Mouse (Mus musculus) midbrain, embryonic 16.5 days (tissue): ENCODE results near the gene Dync2li1. TPM values are rescaled to one million over a fixed set of nuclear protein-coding genes. Genes with fewer than 3 reads are reported as not detected.

Source experiments
- ATAC-seq: fragments of 200-750 bp; cut with Nextera tagmentation; 2 replicates; pipeline ENCODE4 v1.8.0; 2017; ENCODE audit warnings: moderate TSS enrichment
- H3K27ac ChIP-seq: fragments of 300-500 bp; sonication (generic); 2 replicates; pipeline ENCODE4 v1.5.1; 2014; ENCODE audit warnings: mild to moderate bottlenecking, low read length, mixed read lengths
- H3K27me3 ChIP-seq: fragments of 300-500 bp; sonication (generic); 2 replicates; pipeline ENCODE4 v1.6.1; 2014; ENCODE audit warnings: low read depth, low read length, mixed read lengths; ENCODE audit not compliant: control insufficient read depth, insufficient read depth
- H3K36me3 ChIP-seq: fragments of 300-500 bp; sonication (generic); 2 replicates; pipeline ENCODE4 v1.6.1; 2014; ENCODE audit warnings: mild to moderate bottlenecking, low read length, moderate library complexity, mixed read lengths; ENCODE audit not compliant: control insufficient read depth, insufficient read depth
- H3K4me1 ChIP-seq: fragments of 300-500 bp; sonication (generic); 2 replicates; pipeline ENCODE4 v1.6.1; 2014; ENCODE audit warnings: mild to moderate bottlenecking, low read length, mixed read lengths; ENCODE audit not compliant: control insufficient read depth, insufficient read depth
- H3K4me2 ChIP-seq: fragments of 300-500 bp; sonication (generic); 2 replicates; pipeline ENCODE4 v1.6.1; 2014; ENCODE audit warnings: mild to moderate bottlenecking, low read length, mixed read lengths
- H3K4me3 ChIP-seq: fragments of 300-500 bp; sonication (generic); 2 replicates; pipeline ENCODE4 v1.5.1; 2014; ENCODE audit warnings: low read depth, mild to moderate bottlenecking, low read length, moderate library complexity, mixed read lengths
- H3K9ac ChIP-seq: fragments of 300-500 bp; sonication (generic); 2 replicates; pipeline ENCODE4 v1.6.1; 2014; ENCODE audit warnings: low read depth, low read length, mixed read lengths
- H3K9me3 ChIP-seq: fragments of 300-500 bp; sonication (generic); replicated peaks from 2 replicates; pipeline ENCODE4 v1.6.1; 2014; ENCODE audit warnings: mild to moderate bottlenecking, low read length, mixed read lengths; ENCODE audit not compliant: control insufficient read depth, poor library complexity, severe bottlenecking
- WGBS: fragments of 180-500 bp; shearing (Covaris S2); extraction: QIAGEN DNeasy Blood & Tissue Kit; methylation state at CpG from one replicate; pipeline ENCODE4 v1.1.7; 2014; 5-methylcytosine and 5-hydroxymethylcytosine counted together
- polyA plus RNA-seq: library from polyadenylated mRNA; unstranded; fragments of >200 nt; fragmentation: Nextera tagmentation; extraction: Ambion mirVana; gene quantifications from 2 replicates; pipeline ENCODE4 v1.2.1, GENCODE M21; 2015

Gene Dync2li1
- polyA plus RNA-seq = 38.8 and 40.6 TPM in 2 replicates

DNA sequence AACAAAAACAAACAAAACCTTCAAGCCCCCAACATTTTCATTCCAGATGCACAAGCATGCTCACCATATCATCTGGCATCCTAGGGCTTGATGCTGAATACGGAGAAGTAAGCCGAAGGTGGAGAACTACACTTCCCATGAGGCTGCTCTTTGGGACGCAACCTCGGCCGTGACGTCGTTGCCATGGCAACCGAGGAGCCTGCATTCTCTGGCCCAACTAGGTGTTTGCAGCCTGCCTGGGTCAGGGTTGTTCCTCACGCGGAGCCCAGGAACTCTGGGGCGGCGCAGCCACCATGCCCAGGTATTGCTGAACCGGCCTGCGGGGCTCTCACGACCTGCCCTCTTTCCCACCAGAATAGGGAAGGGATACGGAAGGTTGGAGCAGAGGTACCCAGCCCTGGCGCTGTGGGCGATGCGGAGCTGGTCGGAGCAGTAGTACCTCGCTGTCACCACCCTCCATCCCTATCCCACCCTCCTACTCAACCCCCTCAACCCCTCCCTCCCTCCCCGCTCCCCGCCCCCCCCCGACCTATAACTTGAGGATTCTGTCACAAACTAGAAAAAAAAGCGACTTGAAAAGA lies at the start of gene Dync2li1:
Gene Dync2li1, plus strand, starts transcription at position 221 of the 581 bp plus-strand sequence.
- under 1% methylated on average over 23 of the region's 25 CpGs for WGBS
- H3K27me3 ChIP-seq = no peaks in the 10 kb centered on the region
- H3K4me1 ChIP-seq = peaks cover 3% of the 10 kb centered on the region; the same call in 1 of the 2 replicates
- H3K4me2 ChIP-seq = peak within 1 kb of the TSS; percentile 68
- peak; percentile 99 for ATAC-seq
- peak within 1 kb of the TSS; percentile 72 for H3K4me3 ChIP-seq
- peak within 1 kb of the TSS; percentile 86 for H3K27ac ChIP-seq
- H3K36me3 ChIP-seq = no peaks in the 10 kb centered on the region
- peak within 1 kb of the TSS; percentile 77 for H3K9ac ChIP-seq
- no peaks in the 10 kb centered on the region for H3K9me3 ChIP-seq

- 84% methylated on average over 16 of the region's 16 CpGs for WGBS
- Histone ChIP-seq H3K36me3 (no peaks in the 10 kb centered on the region), H3K4me2 (no peak overlapping the region), H3K9me3 (no peaks in the 10 kb centered on the region), H3K27me3 (no peaks in the 10 kb centered on the region), H3K4me1 (no peaks in the 10 kb centered on the region), H3K27ac (no peak overlapping the region), H3K4me3 (no peak overlapping the region), H3K9ac (no peak overlapping the region)
- no peak for ATAC-seq
Measured at GRCm38 (mm10) chr17:84576621-84577293, 49.5 kb upstream of the Dync2li1 start.

- WGBS = 89% methylated on average over 8 of the region's 8 CpGs
- no peaks in the 10 kb centered on the region for H3K36me3 ChIP-seq
- no peaks in the 10 kb centered on the region for H3K27me3 ChIP-seq
- H3K4me1 ChIP-seq = no peaks in the 10 kb centered on the region
- no peak overlapping the region for H3K27ac ChIP-seq
- no peaks in the 10 kb centered on the region for H3K9me3 ChIP-seq
- H3K4me2 ChIP-seq = no peak overlapping the region
- H3K4me3 ChIP-seq = no peak overlapping the region
- no peak overlapping the region for H3K9ac ChIP-seq
- ATAC-seq = no peak
Measured at GRCm38 (mm10) chr17:84579249-84579648, 47.0 kb upstream of the Dync2li1 start.

- H3K27ac ChIP-seq = no peak overlapping the region
- no peak overlapping the region for H3K4me3 ChIP-seq
- H3K4me2 ChIP-seq = no peak overlapping the region
- H3K36me3 ChIP-seq = no peaks in the 10 kb centered on the region
- WGBS = 88% methylated on average over 10 of the region's 10 CpGs
- H3K9ac ChIP-seq = no peak overlapping the region
- ATAC-seq = no peak
- H3K9me3 ChIP-seq = no peaks in the 10 kb centered on the region
- H3K27me3 ChIP-seq = no peaks in the 10 kb centered on the region
- no peaks in the 10 kb centered on the region for H3K4me1 ChIP-seq
Measured at GRCm38 (mm10) chr17:84579817-84580216, 46.5 kb upstream of the Dync2li1 start.

- Histone ChIP-seq H3K4me2 (no peak overlapping the region), H3K36me3 (no peaks in the 10 kb centered on the region), H3K4me1 (no peaks in the 10 kb centered on the region), H3K27ac (no peak overlapping the region), H3K27me3 (no peaks in the 10 kb centered on the region), H3K9ac (no peak overlapping the region), H3K9me3 (no peaks in the 10 kb centered on the region), H3K4me3 (no peak overlapping the region)
- 62% methylated on average over 8 of the region's 8 CpGs for WGBS
- no peak for ATAC-seq
Measured at GRCm38 (mm10) chr17:84580821-84581220, 45.5 kb upstream of the Dync2li1 start.

DNA sequence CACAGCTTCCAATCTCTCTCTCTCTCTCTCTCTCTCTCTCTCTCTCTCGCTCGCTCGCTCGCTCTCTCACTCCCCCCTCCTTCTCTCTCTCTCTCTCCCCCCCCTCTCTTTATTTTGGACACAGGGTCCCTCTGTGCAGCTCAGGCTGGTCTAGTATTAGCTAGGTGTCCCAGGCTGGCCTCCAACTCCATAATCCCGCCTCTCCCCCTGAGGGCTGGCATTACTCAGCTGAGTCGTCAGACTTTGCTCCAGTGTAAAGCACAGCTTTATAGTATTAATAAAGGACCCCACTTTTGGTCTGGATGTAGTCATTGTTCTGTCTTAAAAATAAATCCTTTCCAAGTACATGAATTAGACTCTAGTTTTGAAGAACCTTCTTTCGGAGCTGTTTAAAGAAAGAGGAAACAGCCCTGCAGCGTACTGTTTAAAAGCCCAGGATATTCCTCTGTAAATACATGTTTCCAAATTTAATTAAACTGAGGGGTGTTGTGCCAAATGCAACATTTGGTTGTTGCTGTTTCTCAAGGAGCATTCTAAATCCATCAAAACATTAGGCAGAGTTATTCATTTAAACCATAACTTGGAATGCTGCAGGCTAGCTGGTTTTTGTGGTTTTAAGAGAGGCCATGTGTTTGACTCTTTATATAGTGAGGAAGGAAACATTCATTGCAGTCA lies 44.4 kb upstream of the Dync2li1 start:
- Histone ChIP-seq H3K27ac (no peak overlapping the region), H3K4me2 (no peak overlapping the region), H3K27me3 (no peaks in the 10 kb centered on the region), H3K9ac (no peak overlapping the region), H3K4me1 (no peaks in the 10 kb centered on the region), H3K36me3 (no peaks in the 10 kb centered on the region), H3K9me3 (no peaks in the 10 kb centered on the region), H3K4me3 (no peak overlapping the region)
- no peak for ATAC-seq
- 65% methylated on average over 8 of the region's 8 CpGs for WGBS

GRCm38 (mm10) chr17:84584107-84584506 lies 42.2 kb upstream of the Dync2li1 start:
- no peaks in the 10 kb centered on the region for H3K27me3 ChIP-seq
- no peak overlapping the region for H3K4me3 ChIP-seq
- H3K4me1 ChIP-seq = no peaks in the 10 kb centered on the region
- no peaks in the 10 kb centered on the region for H3K9me3 ChIP-seq
- no peak overlapping the region for H3K4me2 ChIP-seq
- H3K36me3 ChIP-seq = no peaks in the 10 kb centered on the region
- ATAC-seq = no peak
- WGBS = 73% methylated on average over 9 of the region's 9 CpGs
- H3K27ac ChIP-seq = no peak overlapping the region
- H3K9ac ChIP-seq = no peak overlapping the region

DNA sequence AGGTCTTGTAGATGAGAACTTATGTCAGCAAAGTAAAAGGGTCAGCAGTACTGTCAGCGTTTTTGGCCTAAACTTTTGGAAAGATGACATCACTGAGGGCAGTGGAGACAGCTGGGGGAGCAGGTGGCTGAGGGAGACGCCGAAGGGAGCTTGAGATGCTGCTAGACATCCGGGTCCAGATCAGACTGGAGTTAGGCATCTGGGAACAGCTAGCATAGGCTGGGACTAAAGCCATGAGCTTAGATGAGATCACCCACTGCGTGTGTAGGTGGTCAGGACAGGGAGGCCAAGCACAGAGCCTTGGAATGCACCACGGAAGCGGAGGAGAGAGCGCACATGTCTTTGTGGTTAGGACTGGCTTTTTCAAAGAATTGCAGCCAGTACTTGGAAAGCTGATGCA lies 41.2 kb upstream of the Dync2li1 start:
- Histone ChIP-seq H3K4me1 (no peaks in the 10 kb centered on the region), H3K27ac (no peak overlapping the region), H3K36me3 (no peaks in the 10 kb centered on the region), H3K4me2 (no peak overlapping the region), H3K4me3 (no peak overlapping the region), H3K9ac (no peak overlapping the region), H3K27me3 (no peaks in the 10 kb centered on the region), H3K9me3 (no peaks in the 10 kb centered on the region)
- WGBS = 79% methylated on average over 8 of the region's 8 CpGs
- ATAC-seq = no peak

DNA sequence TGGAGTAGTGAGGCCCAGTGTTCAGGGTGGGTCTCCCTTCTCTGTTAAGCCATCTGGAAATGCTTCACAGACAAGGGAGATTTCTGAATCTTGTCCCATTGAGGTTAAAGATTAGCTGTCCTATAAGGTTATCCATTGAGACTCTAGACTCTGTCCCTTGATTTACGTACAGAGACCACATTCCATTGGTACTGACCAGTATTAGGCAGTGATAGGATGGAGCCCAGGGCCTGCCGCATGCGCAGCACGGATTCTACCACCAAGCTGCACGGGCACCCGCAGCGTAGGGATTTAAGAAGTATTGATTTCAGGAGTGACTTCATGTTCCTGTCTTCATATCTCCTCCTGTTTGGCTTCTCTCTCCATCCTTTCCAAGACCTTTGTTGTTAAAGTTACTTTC lies 36.2 kb upstream of the Dync2li1 start:
- no peaks in the 10 kb centered on the region for H3K4me1 ChIP-seq
- H3K4me2 ChIP-seq = no peak overlapping the region
- no peaks in the 10 kb centered on the region for H3K9me3 ChIP-seq
- ATAC-seq = no peak
- H3K9ac ChIP-seq = no peak overlapping the region
- H3K4me3 ChIP-seq = no peak overlapping the region
- no peak overlapping the region for H3K27ac ChIP-seq
- 93% methylated on average over 7 of the region's 7 CpGs for WGBS
- H3K36me3 ChIP-seq = no peaks in the 10 kb centered on the region
- H3K27me3 ChIP-seq = no peaks in the 10 kb centered on the region
